Mouse (Mus musculus): Measurements from ENCODE around the gene Btbd35f17. TPM values are rescaled to one million over a fixed set of nuclear protein-coding genes. Genes with fewer than 3 reads are reported as not detected.
"Not testable (repeated sequence)": the region's sequence is repeated elsewhere in the genome, so short reads cannot be mapped to it uniquely, and the experiment has no call there.

Btbd35f17 gene
- not detected in 2 replicates for polyA plus RNA-seq (2015; fragmentation: Nextera tagmentation; extraction: Ambion mirVana)

- not testable (repeated sequence) for ATAC-seq (replicated peaks; ENCODE audit: low FRiP score); H3K27me3 ChIP-seq; H3K27ac ChIP-seq; H3K36me3 ChIP-seq; H3K9ac ChIP-seq; H3K9me3 ChIP-seq (replicated peaks); H3K4me2 ChIP-seq; H3K4me3 ChIP-seq (replicated peaks); H3K4me1 ChIP-seq
- 94% methylated on average over 1 of the region's 4 CpGs for WGBS
These were observed at the start of gene Btbd35f17 for GRCm38 (mm10) chrX:4370336-4370735. Btbd35f17 (plus strand) TSS chrX:4370636.

Other genes with a start within 250 kb of the Btbd35f17 start
- not detected in 2 replicates for gene Btbd35f28, start 174.1 kb upstream of the Btbd35f17 start, polyA plus RNA-seq (2015; fragmentation: Nextera tagmentation; extraction: Ambion mirVana)
- gene Btbd35f20, start 79.4 kb upstream of the Btbd35f17 start, polyA plus RNA-seq (2015; fragmentation: Nextera tagmentation; extraction: Ambion mirVana), result not detected in 2 replicates

All from kidney, embryonic 15.5 days (tissue).